Mouse (Mus musculus) gastrocnemius, adult 18-20 months (tissue): ENCODE data around the gene Mkks. TPM values are rescaled to one million over a fixed set of nuclear protein-coding genes. Genes with fewer than 3 reads are reported as not detected.

Experiments used
- DNase-seq: peaks from one replicate; pipeline ENCODE4 v3.0.0; 2021; ENCODE audit warnings: low spot score
- total RNA-seq, 2 experiments: library from RNA; stranded (reverse); gene quantifications; 2 replicates each; pipeline ENCODE4 v1.2.3; 2021

The Mkks gene
- total RNA-seq, 2 experiments from 2014 or later, result 31.2 to 40.4 TPM

DNA sequence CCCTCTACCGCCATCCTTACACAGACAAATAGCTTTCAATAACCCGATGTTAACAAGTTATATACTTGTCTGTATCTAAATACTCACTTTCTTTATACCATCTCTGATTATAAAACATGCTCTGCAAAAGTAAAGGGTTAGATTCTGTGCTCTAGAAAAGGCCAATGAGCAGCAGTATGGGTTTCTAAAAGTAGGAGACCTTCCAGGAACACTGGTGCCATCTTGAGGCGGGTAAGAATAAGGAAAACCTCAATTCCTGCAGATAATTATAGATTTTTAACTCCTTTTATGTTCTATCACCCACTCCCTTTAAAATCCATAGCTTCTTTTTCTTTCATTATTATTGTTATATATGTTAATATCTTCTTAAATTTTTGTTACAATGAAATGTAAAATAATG is 55.3 kb downstream of the Mkks start:
- no peak for DNase-seq

DNA sequence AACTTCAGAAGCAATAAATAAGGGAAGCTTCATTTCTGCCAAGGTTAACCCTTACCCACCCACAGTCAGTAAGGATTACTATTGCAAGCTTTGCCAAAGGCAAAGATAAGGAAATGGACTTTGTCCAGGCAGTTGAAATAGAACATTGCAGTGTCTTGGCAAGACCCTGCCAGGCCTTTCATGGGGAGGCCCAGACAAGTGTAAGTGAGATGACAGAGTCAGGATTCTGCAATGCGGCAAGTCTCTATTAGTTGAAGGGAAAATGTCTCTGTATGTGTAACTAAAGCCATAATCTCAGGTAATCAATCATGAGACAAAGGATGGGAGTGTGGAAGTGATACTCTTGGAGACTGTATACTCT is 56.5 kb downstream of the Mkks start:
- no peak for DNase-seq

- DNase-seq, result no peak
Observed at GRCm38 (mm10) chr2:136833976-136834714, 57.0 kb downstream of the Mkks start.

- peak; percentile 14 for DNase-seq
Observed at GRCm38 (mm10) chr2:136832936-136833335, 58.3 kb downstream of the Mkks start.

- DNase-seq, result no peak
Observed at GRCm38 (mm10) chr2:136827612-136828011, 63.6 kb downstream of the Mkks start.

Other genes with a start within 250 kb of the Mkks start
- not detected for gene Snap25, start 177.9 kb downstream of the Mkks start, total RNA-seq
- gene AL731706.2, start 5.7 kb downstream of the Mkks start, total RNA-seq, result 10 to 100 TPM; 35.3 to 38.5 TPM
- gene Slx4ip, start 171 bp downstream of the Mkks start, total RNA-seq, result 1 to 10 TPM; 2.7 TPM
- gene AL731706.1, start within 50 bp of the Mkks start, total RNA-seq, result 10 to 100 TPM; 20.4 to 21.5 TPM
- 1 to 10 TPM; 3.9 to 6.8 TPM for gene Jag1, start 225.3 kb upstream of the Mkks start, total RNA-seq